In genomic region chr10:75106940-75107381, GRCm38 (mm10) we compare ENCODE assay signal across 9 mouse cellular contexts. TPM values are rescaled to one million over a fixed set of nuclear protein-coding genes. Genes with fewer than 3 reads are reported as not detected.
DNase-seq lines count a peak whose midpoint lies in the region; ATAC-seq and TF ChIP-seq lines count a peak whose summit lies in the region.
"Had no signal": no experiment of that assay in that cellular context is flagged by ENCODE, and none has a peak within 500 bp of the region (broad histone marks: within the 10 kb centered on the region; RNA-seq: fewer than 3 reads in every experiment).

No protein-coding gene starts in this region.

- TF ChIP-seq POLR2A in limb, embryonic 14.5 days (IDR thresholded peaks at IDR 0.05; ENCODE audit: borderline replicate concordance, extremely low read depth, insufficient read depth, insufficient read length): no peak

- H3K9me3 ChIP-seq in forebrain, embryonic 10.5 days: no peaks in the 10 kb centered on the region
- no peaks in the 10 kb centered on the region for H3K9me3 ChIP-seq in forebrain, postnatal 0 days (ENCODE audit: low read length)
- H3K9me3 ChIP-seq in limb, embryonic 14.5 days (ENCODE audit: control insufficient read depth, low read length): no peaks in the 10 kb centered on the region
- H3K9me3 ChIP-seq: liver, embryonic 13.5 days had no signal

- H3K36me3 ChIP-seq in forebrain, embryonic 10.5 days (replicated peaks): no peaks in the 10 kb centered on the region
- no peaks in the 10 kb centered on the region for H3K36me3 ChIP-seq in forebrain, postnatal 0 days (ENCODE audit: insufficient read depth)
- H3K36me3 ChIP-seq in limb, embryonic 14.5 days (ENCODE audit: control insufficient read depth, insufficient read depth, low read length): no peaks in the 10 kb centered on the region
- H3K36me3 ChIP-seq: liver, embryonic 13.5 days had no signal

- peak overlapping the region; percentile 30; the same call in 1 of the 2 replicates for H3K27ac ChIP-seq in forebrain, embryonic 10.5 days
- no peak overlapping the region for H3K27ac ChIP-seq in forebrain, postnatal 0 days (ENCODE audit: low read depth, low read length)
- H3K27ac ChIP-seq in limb, embryonic 14.5 days (replicated peaks; ENCODE audit: low read depth, low read length): peak overlapping the region; percentile 26; the same call in 1 of the 2 replicates
- H3K27ac ChIP-seq: liver, embryonic 13.5 days had no signal

- H3K4me1 ChIP-seq in forebrain, embryonic 10.5 days: peaks cover 37% of the 10 kb centered on the region
- H3K4me1 ChIP-seq in forebrain, postnatal 0 days (ENCODE audit: insufficient read depth): peaks cover 10% of the 10 kb centered on the region; the same call in 1 of the 2 replicates
- H3K4me1 ChIP-seq in limb, embryonic 14.5 days (ENCODE audit: control insufficient read depth, insufficient read depth, low read length): peaks cover 38% of the 10 kb centered on the region

- no peak for ATAC-seq in forebrain, postnatal 0 days
- ATAC-seq in limb, embryonic 14.5 days (ENCODE audit: low FRiP score, low read depth): no peak; the same call in 1 of the 2 replicates

- TF ChIP-seq CTCF in forebrain, postnatal 0 days (IDR thresholded peaks at IDR 0.05; ENCODE audit: low read depth): no peak

- no peak overlapping the region for H3K9ac ChIP-seq in forebrain, postnatal 0 days
- H3K9ac ChIP-seq in limb, embryonic 14.5 days (ENCODE audit: low read depth, low read length, severe bottlenecking): no peak overlapping the region
- H3K9ac ChIP-seq: liver, embryonic 13.5 days had no signal

- 32% methylated on average over 5 of the region's 5 CpGs for WGBS in forebrain, embryonic 10.5 days
- 18% methylated on average over 5 of the region's 5 CpGs for WGBS in forebrain, postnatal 0 days
- WGBS in limb, embryonic 14.5 days: 34% methylated on average over 5 of the region's 5 CpGs

- H3K4me3 ChIP-seq in forebrain, embryonic 10.5 days: no peak overlapping the region
- no peak overlapping the region for H3K4me3 ChIP-seq in forebrain, postnatal 0 days (ENCODE audit: low read depth, low read length)
- H3K4me3 ChIP-seq in limb, embryonic 14.5 days (replicated peaks; ENCODE audit: low read length): no peak overlapping the region
- H3K4me3 ChIP-seq: liver, embryonic 13.5 days had no signal

- DNase-seq in forebrain, embryonic 10.5 days (ENCODE audit: extremely low spot score, low spot score): no peak
- no peak for DNase-seq in forebrain, postnatal 0 days
- peak; percentile 39 for DNase-seq in right cerebral cortex, adult 18-20 months
- DNase-seq in right cerebral cortex, postnatal 36 days (ENCODE audit: low spot score in 2 of 2): no peak
- DNase-seq in limb, embryonic 14.5 days (ENCODE audit: low spot score): peak; percentile 40
- no peak for DNase-seq in ovary, postnatal 36 days (ENCODE audit: low spot score)
- DNase-seq in gastrocnemius, adult 8-10 months (ENCODE audit: low spot score in 2 of 2): no peak
- DNase-seq in spleen, postnatal 4 days (ENCODE audit: low spot score in 2 of 2): no peak
- DNase-seq: liver, embryonic 13.5 days had no signal

- no peak overlapping the region for H3K4me2 ChIP-seq in forebrain, postnatal 0 days (ENCODE audit: low read depth)
- no peak overlapping the region for H3K4me2 ChIP-seq in limb, embryonic 14.5 days (replicated peaks; ENCODE audit: low read depth, low read length, severe bottlenecking)
- H3K4me2 ChIP-seq: liver, embryonic 13.5 days had no signal

- no peaks in the 10 kb centered on the region for H3K27me3 ChIP-seq in forebrain, embryonic 10.5 days (ENCODE audit: poor library complexity, severe bottlenecking)
- no peaks in the 10 kb centered on the region for H3K27me3 ChIP-seq in forebrain, postnatal 0 days (ENCODE audit: insufficient read depth, low read length)
- H3K27me3 ChIP-seq in limb, embryonic 14.5 days (ENCODE audit: control insufficient read depth, insufficient read depth, low read length): no peaks in the 10 kb centered on the region
- H3K27me3 ChIP-seq: liver, embryonic 13.5 days had no signal

RNA-seq across cellular contexts. Expression of gene Bcr, which starts 46.6 kb away (rescaled TPM):
- 6.2 and 7.3 TPM in 2 replicates for polyA plus RNA-seq in forebrain, embryonic 10.5 days (2016; fragmentation: Nextera tagmentation; extraction: Ambion mirVana)
- total RNA-seq in forebrain, postnatal 0 days (2014; rRNA removed): 44.9 and 49.6 TPM in 2 replicates
- 6.9 and 10.1 TPM in 2 replicates for polyA plus RNA-seq in forebrain, postnatal 0 days (2015; fragmentation: Nextera tagmentation; extraction: Ambion mirVana)
- polyA plus RNA-seq in limb, embryonic 14.5 days (2012; rRNA removed): 26.8 and 30.7 TPM in 2 replicates
- polyA plus RNA-seq in limb, embryonic 14.5 days (2014; fragmentation: Nextera tagmentation; extraction: Ambion mirVana): 10.0 and 11.3 TPM in 2 replicates
- total RNA-seq in gastrocnemius, adult 8-10 months (2022): 1 to 10 TPM; 3.5 to 5.5 (median 4.7) TPM

Comparison
In these comparisons a context has a peak if more than half of its experiments do, and no peak if none do; other contexts are left out.
1. DNase-seq: peak in right cerebral cortex, adult 18-20 months (single experiment) and limb, embryonic 14.5 days (single experiment); none in forebrain, embryonic 10.5 days (single experiment), forebrain, postnatal 0 days (single experiment), right cerebral cortex, postnatal 36 days (0 of 2), ovary, postnatal 36 days (single experiment), gastrocnemius, adult 8-10 months (0 of 2) and spleen, postnatal 4 days (0 of 2).